Mouse (Mus musculus): ENCODE measurements around the gene Gm34653.
"Not testable (repeated sequence)": the region's sequence is repeated elsewhere in the genome, so short reads cannot be mapped to it uniquely, and the experiment has no call there.

DNA sequence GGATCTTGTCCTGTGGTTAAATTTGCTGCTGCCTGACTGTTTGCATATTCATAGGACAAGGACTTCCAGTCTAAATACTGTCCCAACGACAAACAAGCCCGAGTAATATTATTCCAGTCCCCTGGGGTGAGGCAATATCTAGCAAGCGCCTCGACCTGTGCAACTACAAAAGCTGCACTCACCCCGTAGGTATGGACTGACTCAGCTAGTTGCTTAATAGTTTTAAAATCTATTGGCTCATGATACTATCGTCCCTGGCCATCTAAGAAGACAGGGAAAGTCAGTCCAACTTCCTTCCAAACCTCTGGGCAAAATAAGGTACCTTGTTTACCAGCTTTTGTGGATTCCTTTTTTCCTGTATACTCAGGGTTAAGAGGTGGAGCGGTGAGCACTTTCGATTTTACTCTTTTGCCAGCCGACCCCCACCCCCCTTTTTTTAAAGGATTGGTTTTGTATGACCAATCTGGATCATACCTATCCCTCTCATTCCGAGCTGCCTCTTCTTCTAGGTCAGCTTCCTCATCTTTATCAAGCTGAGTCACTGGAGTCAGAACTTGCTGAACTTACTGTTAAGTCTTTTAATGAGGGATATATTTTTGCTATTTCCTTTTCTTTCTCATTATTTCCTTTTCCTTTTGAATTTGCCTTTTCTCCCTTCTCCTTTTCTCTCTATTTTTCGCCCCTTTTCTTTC lies at the start of gene Gm34653:
- not testable (repeated sequence) for TF ChIP-seq CTCF (conservative IDR thresholded peaks at IDR 0.05; ENCODE audit: low read length); NANOG (IDR thresholded peaks at IDR 0.05; ENCODE audit: borderline replicate concordance, low read length); POU5F1 (IDR thresholded peaks at IDR 0.05; ENCODE audit: borderline replicate concordance, low read length)
